Mouse (Mus musculus) testis, adult 2 months (tissue): ENCODE results near the gene Mas1.

Experiments used
- CTCF ChIP-seq: fragments of 200-500 bp; IDR thresholded peaks from 2 replicates; pipeline ENCODE4 v1.5.1; 2012; ENCODE audit warnings: low read depth, mild to moderate bottlenecking, inconsistent platforms, low read length, moderate library complexity; ENCODE audit not compliant: control insufficient read depth, insufficient read depth, insufficient replicate concordance
- POLR2A ChIP-seq: fragments of 200-500 bp; IDR thresholded peaks from 2 replicates; pipeline ENCODE4 v1.6.1; 2012; ENCODE audit warnings: low read depth, mild to moderate bottlenecking, inconsistent platforms, low read length, moderate library complexity; ENCODE audit not compliant: control insufficient read depth

GRCm38 (mm10) chr17:12897674-12898073 lies 29.7 kb upstream of the Mas1 start:
- TF ChIP-seq CTCF = no peak
- no peak for TF ChIP-seq POLR2A
